In the genomic region with DNA sequence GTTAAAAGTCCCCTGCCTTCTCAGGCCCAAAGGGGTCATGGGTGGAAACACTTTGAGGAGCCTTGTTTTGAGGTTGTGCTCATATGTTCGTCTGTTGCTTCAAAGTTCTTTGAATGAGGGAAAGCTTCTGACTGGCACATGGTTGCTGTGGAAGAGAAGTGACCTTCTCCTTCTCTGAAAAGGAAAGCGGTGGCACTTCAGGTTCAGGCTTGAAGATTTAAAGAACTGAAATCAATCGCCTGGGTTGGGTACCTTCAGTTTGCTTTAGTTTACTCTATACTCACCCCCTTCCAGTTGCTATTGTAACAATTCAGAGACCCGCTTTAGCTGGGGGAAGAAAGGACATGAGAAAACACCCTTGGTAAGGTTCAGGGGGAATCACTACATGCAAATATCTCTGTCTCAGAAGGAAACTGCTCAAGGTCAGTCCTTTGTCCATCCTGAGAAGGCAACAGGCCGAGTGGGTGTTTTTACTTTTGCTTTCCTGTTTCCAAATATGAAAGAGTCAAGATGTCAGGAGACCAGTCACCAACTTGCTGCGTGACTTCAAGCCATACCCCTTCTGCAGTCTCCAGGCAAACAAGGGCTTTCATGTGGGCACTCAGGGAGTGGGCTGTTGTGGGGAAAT, we compare ENCODE assay signal across 33 mouse cellular contexts. TPM values are rescaled to one million over a fixed set of nuclear protein-coding genes. Genes with fewer than 3 reads are reported as not detected.
"Had no signal": no experiment of that assay in that cellular context is flagged by ENCODE, and none has a peak within 500 bp of the region (broad histone marks: within the 10 kb centered on the region; RNA-seq: fewer than 3 reads in every experiment).

No protein-coding gene starts in this region.

- ATAC-seq: forebrain, embryonic 13.5 days; forebrain, embryonic 15.5 days; forebrain, embryonic 16.5 days; forebrain, postnatal 0 days had no signal

- H3K27me3 ChIP-seq: embryonic facial prominence, embryonic 12.5 days; embryonic facial prominence, embryonic 13.5 days; embryonic facial prominence, embryonic 15.5 days; forebrain, embryonic 12.5 days; forebrain, embryonic 13.5 days; forebrain, embryonic 15.5 days had no signal

- H3K4me2 ChIP-seq: embryonic facial prominence, embryonic 12.5 days; embryonic facial prominence, embryonic 13.5 days; embryonic facial prominence, embryonic 15.5 days; forebrain, embryonic 12.5 days; forebrain, embryonic 13.5 days; forebrain, embryonic 15.5 days; heart, embryonic 11.5 days had no signal

- H3K4me3 ChIP-seq: embryonic facial prominence, embryonic 10.5 days; embryonic facial prominence, embryonic 12.5 days; embryonic facial prominence, embryonic 13.5 days; embryonic facial prominence, embryonic 15.5 days; erythroblast, embryonic 14.5 days; forebrain, embryonic 10.5 days; forebrain, embryonic 12.5 days; forebrain, embryonic 13.5 days; forebrain, embryonic 15.5 days; gastrocnemius, adult 2 months; heart, adult 2 months had no signal

- H3K27ac ChIP-seq: embryonic facial prominence, embryonic 10.5 days; embryonic facial prominence, embryonic 12.5 days; embryonic facial prominence, embryonic 13.5 days; embryonic facial prominence, embryonic 15.5 days; forebrain, embryonic 10.5 days; forebrain, embryonic 12.5 days; forebrain, embryonic 13.5 days; forebrain, embryonic 15.5 days; gastrocnemius, adult 2 months; heart, adult 2 months had no signal

- H3K9ac ChIP-seq: embryonic facial prominence, embryonic 12.5 days; embryonic facial prominence, embryonic 13.5 days; embryonic facial prominence, embryonic 15.5 days; forebrain, embryonic 12.5 days; forebrain, embryonic 13.5 days; forebrain, embryonic 15.5 days; forebrain, postnatal 0 days had no signal

- H3K4me1 ChIP-seq: forebrain, embryonic 12.5 days; forebrain, embryonic 13.5 days; forebrain, embryonic 15.5 days had no signal

- H3K36me3 ChIP-seq: embryonic facial prominence, embryonic 10.5 days; embryonic facial prominence, embryonic 12.5 days; embryonic facial prominence, embryonic 13.5 days; embryonic facial prominence, embryonic 15.5 days; forebrain, embryonic 10.5 days; forebrain, embryonic 12.5 days; forebrain, embryonic 15.5 days had no signal

- H3K9me3 ChIP-seq: embryonic facial prominence, embryonic 10.5 days; embryonic facial prominence, embryonic 12.5 days; embryonic facial prominence, embryonic 13.5 days; embryonic facial prominence, embryonic 15.5 days; forebrain, embryonic 10.5 days; forebrain, embryonic 12.5 days; forebrain, embryonic 13.5 days; forebrain, embryonic 15.5 days had no signal

- DNase-seq: cerebellum, adult 9-10 months; cerebellum, adult 9-11 months; cerebellum, postnatal 10 days; cerebellum, postnatal 14 days; cerebellum, postnatal 25 days; cerebellum, postnatal 36 days; embryo, embryonic 11 days; forebrain, postnatal 0 days; gastrocnemius, adult 2 months; gastrocnemius, postnatal 10 days; gastrocnemius, postnatal 14 days; gastrocnemius, postnatal 25 days; gastrocnemius, postnatal 36 days; heart, adult 11 months; heart, adult 18-20 months; heart, adult 2 months had no signal

RNA-seq across cellular contexts. Expression of a gene that starts 12.7 kb away (rescaled TPM):
- total RNA-seq: common myeloid progenitor, adult 5-6 weeks; forebrain, postnatal 0 days; gastrocnemius, adult 18-20 months; gastrocnemius, postnatal 36 days; gastrocnemius, postnatal 4 days; heart, adult 18-20 months; heart, adult 2 months; heart, adult 8-10 months had no signal
- polyA plus RNA-seq: cortical plate, adult 2 months; embryonic facial prominence, embryonic 10.5 days; embryonic facial prominence, embryonic 12.5 days; embryonic facial prominence, embryonic 13.5 days; erythroblast, embryonic 14.5 days; forebrain, embryonic 10.5 days; forebrain, embryonic 11.5 days; forebrain, embryonic 12.5 days; forebrain, embryonic 13.5 days; forebrain, embryonic 15.5 days; forebrain, embryonic 16.5 days; forebrain, postnatal 0 days; heart, adult 2 months had no signal
